In the genomic region with DNA sequence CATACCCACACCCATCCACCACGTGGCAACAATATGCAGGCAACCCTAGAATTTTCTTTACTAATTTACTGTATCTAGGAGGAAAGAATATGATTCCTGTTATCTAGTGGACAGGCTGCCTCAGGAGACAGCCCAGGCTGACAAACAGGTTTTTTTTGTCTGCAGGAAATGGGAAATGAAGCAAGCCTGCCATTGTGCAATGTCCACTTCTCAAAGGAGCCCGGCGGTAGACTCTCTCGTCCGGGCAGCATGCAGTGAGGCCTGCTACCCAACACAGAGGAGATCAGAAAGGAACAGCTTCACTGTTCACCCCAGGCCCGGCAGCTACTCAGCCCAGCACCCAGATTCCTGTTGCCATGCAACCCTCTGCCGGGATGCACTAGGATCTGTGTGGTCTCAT, we compare ENCODE assay signal across 12 mouse cellular contexts. TPM values are rescaled to one million over a fixed set of nuclear protein-coding genes. Genes with fewer than 3 reads are reported as not detected.
A peak's percentile ranks its signal among the peaks of the same experiment; 100 is the strongest.
DNase-seq lines count a peak whose midpoint lies in the region; ATAC-seq and TF ChIP-seq lines count a peak whose summit lies in the region.
"Had no signal": no experiment of that assay in that cellular context is flagged by ENCODE, and none has a peak within 500 bp of the region (broad histone marks: within the 10 kb centered on the region; RNA-seq: fewer than 3 reads in every experiment).

No protein-coding gene starts in this region.

- H3K4me1 ChIP-seq in kidney, adult 2 months (ENCODE audit: control insufficient read depth, insufficient read depth, low read length) = no peaks in the 10 kb centered on the region
- H3K4me1 ChIP-seq in bone marrow macrophage, adult 2 months (ENCODE audit: control insufficient read depth, insufficient read depth, low read length) = peaks cover 19% of the 10 kb centered on the region
- peaks cover 12% of the 10 kb centered on the region; the same call in 1 of the 2 replicates for H3K4me1 ChIP-seq in limb, embryonic 10.5 days
- peaks cover 61% of the 10 kb centered on the region for H3K4me1 ChIP-seq in megakaryocyte, embryonic 14.5 days
- H3K4me1 ChIP-seq in forebrain, embryonic 10.5 days = no peaks in the 10 kb centered on the region
- peaks cover 12% of the 10 kb centered on the region for H3K4me1 ChIP-seq in kidney, embryonic 15.5 days
- H3K4me1 ChIP-seq: embryonic facial prominence, embryonic 12.5 days had no signal

- no peak overlapping the region for H3K27ac ChIP-seq in kidney, adult 2 months (ENCODE audit: insufficient read depth, low read depth, low read length)
- H3K27ac ChIP-seq in bone marrow macrophage, adult 2 months (ENCODE audit: insufficient read depth, low read depth, low read length) = peak overlapping the region; percentile 32
- peak overlapping the region; percentile 0; the same call in 1 of the 2 replicates for H3K27ac ChIP-seq in limb, embryonic 10.5 days
- H3K27ac ChIP-seq in forebrain, embryonic 10.5 days = no peak overlapping the region
- H3K27ac ChIP-seq in kidney, embryonic 15.5 days = no peak overlapping the region
- H3K27ac ChIP-seq: embryonic facial prominence, embryonic 12.5 days; gastrocnemius, adult 2 months; kidney, postnatal 0 days had no signal

- no peaks in the 10 kb centered on the region for H3K27me3 ChIP-seq in kidney, adult 2 months (replicated peaks; ENCODE audit: control insufficient read depth, insufficient read depth, low read length)
- H3K27me3 ChIP-seq in limb, embryonic 10.5 days (ENCODE audit: low read depth, poor library complexity, severe bottlenecking) = no peaks in the 10 kb centered on the region
- H3K27me3 ChIP-seq in megakaryocyte, embryonic 14.5 days (replicated peaks) = no peaks in the 10 kb centered on the region
- no peaks in the 10 kb centered on the region for H3K27me3 ChIP-seq in forebrain, embryonic 10.5 days (ENCODE audit: poor library complexity, severe bottlenecking)
- 0 out of 2 replicates have a peak, but pooled peaks cover 2% of the 10 kb centered on the region for H3K27me3 ChIP-seq in kidney, embryonic 15.5 days
- H3K27me3 ChIP-seq: embryonic facial prominence, embryonic 12.5 days had no signal

- H3K36me3 ChIP-seq in kidney, adult 2 months (ENCODE audit: control insufficient read depth, insufficient read depth, low read length) = no peaks in the 10 kb centered on the region; the same call in 1 of the 2 replicates
- 0 out of 2 replicates have a peak, but pooled peaks cover 7% of the 10 kb centered on the region for H3K36me3 ChIP-seq in limb, embryonic 10.5 days
- peaks cover 97% of the 10 kb centered on the region for H3K36me3 ChIP-seq in megakaryocyte, embryonic 14.5 days (replicated peaks; ENCODE audit: low read length)
- H3K36me3 ChIP-seq in forebrain, embryonic 10.5 days (replicated peaks) = peaks cover 24% of the 10 kb centered on the region
- peaks cover 45% of the 10 kb centered on the region for H3K36me3 ChIP-seq in kidney, embryonic 15.5 days

- ATAC-seq in kidney, embryonic 15.5 days (replicated peaks; ENCODE audit: low FRiP score) = no peak

- peak; percentile 28 for DNase-seq in kidney, postnatal 10 days
- no peak for DNase-seq in kidney, adult 2 months
- DNase-seq in limb, embryonic 10.5 days (ENCODE audit: low spot score) = no peak
- DNase-seq in forebrain, embryonic 10.5 days (ENCODE audit: extremely low spot score, low spot score) = no peak
- DNase-seq in natural killer cell, adult 2 months (ENCODE audit: low spot score in 2 of 2) = no peak
- DNase-seq: gastrocnemius, adult 2 months; midbrain, embryonic 14.5 days had no signal

- no peak for TF ChIP-seq POLR2A in kidney, adult 2 months (IDR thresholded peaks at IDR 0.05; ENCODE audit: low read depth, low read length)
- no peak for TF ChIP-seq POLR2A in bone marrow macrophage, adult 2 months (IDR thresholded peaks at IDR 0.05; ENCODE audit: borderline replicate concordance, low read depth, low read length)

- 70% methylated on average over 7 of the region's 7 CpGs for WGBS in kidney, adult 2 months
- WGBS in limb, embryonic 10.5 days = 84% methylated on average over 7 of the region's 7 CpGs
- 87% methylated on average over 7 of the region's 7 CpGs for WGBS in forebrain, embryonic 10.5 days
- WGBS in kidney, embryonic 15.5 days = 72% methylated on average over 7 of the region's 7 CpGs

- H3K4me3 ChIP-seq in kidney, adult 2 months (ENCODE audit: insufficient read depth, low read depth, low read length) = no peak overlapping the region
- H3K4me3 ChIP-seq in bone marrow macrophage, adult 2 months (ENCODE audit: insufficient read depth, low read length) = no peak overlapping the region
- H3K4me3 ChIP-seq in limb, embryonic 10.5 days = no peak overlapping the region
- H3K4me3 ChIP-seq in megakaryocyte, embryonic 14.5 days (replicated peaks) = peak overlapping the region; percentile 71
- H3K4me3 ChIP-seq in forebrain, embryonic 10.5 days = no peak overlapping the region
- H3K4me3 ChIP-seq in kidney, embryonic 15.5 days (replicated peaks) = no peak overlapping the region
- H3K4me3 ChIP-seq: embryonic facial prominence, embryonic 12.5 days; gastrocnemius, adult 2 months had no signal

- TF ChIP-seq CTCF in kidney, adult 2 months (conservative IDR thresholded peaks at IDR 0.05; ENCODE audit: insufficient read depth, insufficient read length, low read depth, low read length) = no peak
- no peak for TF ChIP-seq CTCF in bone marrow macrophage, adult 2 months (IDR thresholded peaks at IDR 0.05; ENCODE audit: low read depth, low read length)

- no peak overlapping the region for H3K9ac ChIP-seq in kidney, embryonic 15.5 days
- H3K9ac ChIP-seq: embryonic facial prominence, embryonic 12.5 days had no signal

- H3K9me3 ChIP-seq in limb, embryonic 10.5 days (replicated peaks) = no peaks in the 10 kb centered on the region
- H3K9me3 ChIP-seq in megakaryocyte, embryonic 14.5 days = no peaks in the 10 kb centered on the region
- no peaks in the 10 kb centered on the region for H3K9me3 ChIP-seq in forebrain, embryonic 10.5 days
- H3K9me3 ChIP-seq in kidney, embryonic 15.5 days (replicated peaks) = no peaks in the 10 kb centered on the region
- H3K9me3 ChIP-seq: embryonic facial prominence, embryonic 12.5 days had no signal

- no peak overlapping the region for H3K4me2 ChIP-seq in kidney, embryonic 15.5 days
- H3K4me2 ChIP-seq: embryonic facial prominence, embryonic 12.5 days had no signal

RNA-seq across cellular contexts. Expression of a gene that starts 59.2 kb away (rescaled TPM):
- polyA plus RNA-seq in kidney, adult 2 months (2012; rRNA removed) = 23.4 and 26.1 TPM in 2 replicates
- 19.8 and 20.5 TPM in 2 replicates for polyA plus RNA-seq in bone marrow macrophage, adult 2 months (2012; ENCODE audit: insufficient read depth, insufficient read length, missing spikeins)
- polyA plus RNA-seq in limb, embryonic 10.5 days (2016; fragmentation: Nextera tagmentation; extraction: Ambion mirVana) = 25.4 and 27.8 TPM in 2 replicates
- polyA plus RNA-seq in megakaryocyte, embryonic 14.5 days (2012; ENCODE audit: insufficient read depth, low replicate concordance) = 10.7 and 21.6 TPM in 2 replicates
- 28.1 and 32.1 TPM in 2 replicates for polyA plus RNA-seq in forebrain, embryonic 10.5 days (2016; fragmentation: Nextera tagmentation; extraction: Ambion mirVana)
- polyA plus RNA-seq in kidney, embryonic 15.5 days (2015; fragmentation: Nextera tagmentation; extraction: Ambion mirVana) = 26.6 and 31.9 TPM in 2 replicates

Comparison
In these comparisons a context has a peak if more than half of its experiments do, and no peak if none do; other contexts are left out.
1. H3K27ac ChIP-seq: peak in bone marrow macrophage, adult 2 months (single experiment) and limb, embryonic 10.5 days (single experiment); none in kidney, adult 2 months (single experiment), forebrain, embryonic 10.5 days (single experiment) and kidney, embryonic 15.5 days (single experiment).